Mouse (Mus musculus): ENCODE measurements around the gene Gm38431. TPM values are rescaled to one million over a fixed set of nuclear protein-coding genes. Genes with fewer than 3 reads are reported as not detected.

Gm38431 gene
- polyA plus RNA-seq, 1 experiment from 2014 or later = 0.42 TPM

- H3K36me3 ChIP-seq (ENCODE audit: control insufficient read depth, insufficient read depth) = peaks cover 11% of the 10 kb centered on the region; the same call in 1 of the 2 replicates
- peak; percentile 74 for ATAC-seq
- 54% methylated on average over 6 of the region's 6 CpGs for WGBS
- H3K9ac ChIP-seq (ENCODE audit: low read depth, low read length) = no peak overlapping the region
- H3K4me3 ChIP-seq (ENCODE audit: low read depth, low read length) = no peak overlapping the region
- no peak overlapping the region for H3K4me2 ChIP-seq (replicated peaks; ENCODE audit: low read depth)
- H3K27me3 ChIP-seq (replicated peaks; ENCODE audit: control insufficient read depth, insufficient read depth, low read length) = no peaks in the 10 kb centered on the region
- H3K9me3 ChIP-seq (ENCODE audit: control insufficient read depth) = no peaks in the 10 kb centered on the region
- no peaks in the 10 kb centered on the region for H3K4me1 ChIP-seq (replicated peaks; ENCODE audit: control insufficient read depth, insufficient read depth, low read length)
- no peak overlapping the region for H3K27ac ChIP-seq (ENCODE audit: low read depth, low read length)
- TF ChIP-seq CTCF (IDR thresholded peaks at IDR 0.05; ENCODE audit: low read depth) = no peak
Observed at GRCm38 (mm10) chr9:21113751-21114150, 22.0 kb upstream of the Gm38431 start.

GRCm38 (mm10) chr9:21107607-21108237, 15.9 kb upstream of the Gm38431 start:
- WGBS = 40% methylated on average over 23 of the region's 23 CpGs
- Histone ChIP-seq H3K27ac (ENCODE audit: low read depth, low read length) (no peak overlapping the region), H3K9ac (ENCODE audit: low read depth, low read length) (no peak overlapping the region), H3K4me2 (replicated peaks; ENCODE audit: low read depth) (no peak overlapping the region), H3K27me3 (replicated peaks; ENCODE audit: control insufficient read depth, insufficient read depth, low read length) (no peaks in the 10 kb centered on the region), H3K4me1 (replicated peaks; ENCODE audit: control insufficient read depth, insufficient read depth, low read length) (no peaks in the 10 kb centered on the region), H3K9me3 (ENCODE audit: control insufficient read depth) (no peaks in the 10 kb centered on the region), H3K4me3 (ENCODE audit: low read depth, low read length) (no peak overlapping the region), H3K36me3 (ENCODE audit: control insufficient read depth, insufficient read depth) (peaks cover 15% of the 10 kb centered on the region; the same call in 1 of the 2 replicates)
- ATAC-seq = 0 out of 2 replicates have a peak, but pooled peaks have one; percentile 39
- TF ChIP-seq CTCF (IDR thresholded peaks at IDR 0.05; ENCODE audit: low read depth) = no peak

GRCm38 (mm10) chr9:21105760-21106564, 14.2 kb upstream of the Gm38431 start:
- Histone ChIP-seq H3K9ac (ENCODE audit: low read depth, low read length) (no peak overlapping the region), H3K27me3 (replicated peaks; ENCODE audit: control insufficient read depth, insufficient read depth, low read length) (no peaks in the 10 kb centered on the region), H3K4me2 (replicated peaks; ENCODE audit: low read depth) (no peak overlapping the region), H3K9me3 (ENCODE audit: control insufficient read depth) (no peaks in the 10 kb centered on the region), H3K4me1 (replicated peaks; ENCODE audit: control insufficient read depth, insufficient read depth, low read length) (no peaks in the 10 kb centered on the region), H3K36me3 (ENCODE audit: control insufficient read depth, insufficient read depth) (peaks cover 15% of the 10 kb centered on the region; the same call in 1 of the 2 replicates), H3K4me3 (ENCODE audit: low read depth, low read length) (no peak overlapping the region), H3K27ac (ENCODE audit: low read depth, low read length) (no peak overlapping the region)
- no peak for ATAC-seq
- 64% methylated on average over 5 of the region's 5 CpGs for WGBS
- TF ChIP-seq CTCF (IDR thresholded peaks at IDR 0.05; ENCODE audit: low read depth) = no peak

- H3K27ac ChIP-seq (ENCODE audit: low read depth, low read length) = no peak overlapping the region
- no peak for ATAC-seq
- no peak overlapping the region for H3K4me3 ChIP-seq (ENCODE audit: low read depth, low read length)
- no peaks in the 10 kb centered on the region for H3K27me3 ChIP-seq (replicated peaks; ENCODE audit: control insufficient read depth, insufficient read depth, low read length)
- H3K9ac ChIP-seq (ENCODE audit: low read depth, low read length) = no peak overlapping the region
- no peak for TF ChIP-seq CTCF (IDR thresholded peaks at IDR 0.05; ENCODE audit: low read depth)
- H3K4me2 ChIP-seq (replicated peaks; ENCODE audit: low read depth) = no peak overlapping the region
- no peaks in the 10 kb centered on the region for H3K4me1 ChIP-seq (replicated peaks; ENCODE audit: control insufficient read depth, insufficient read depth, low read length)
- H3K9me3 ChIP-seq (ENCODE audit: control insufficient read depth) = no peaks in the 10 kb centered on the region
- 83% methylated on average over 6 of the region's 6 CpGs for WGBS
- peaks cover 11% of the 10 kb centered on the region; the same call in 1 of the 2 replicates for H3K36me3 ChIP-seq (ENCODE audit: control insufficient read depth, insufficient read depth)
Observed at GRCm38 (mm10) chr9:21104814-21105213, 13.0 kb upstream of the Gm38431 start.

- no peak for TF ChIP-seq CTCF (IDR thresholded peaks at IDR 0.05; ENCODE audit: low read depth)
- Histone ChIP-seq H3K27ac (ENCODE audit: low read depth, low read length) (no peak overlapping the region), H3K4me1 (replicated peaks; ENCODE audit: control insufficient read depth, insufficient read depth, low read length) (no peaks in the 10 kb centered on the region), H3K4me2 (replicated peaks; ENCODE audit: low read depth) (no peak overlapping the region), H3K4me3 (ENCODE audit: low read depth, low read length) (no peak overlapping the region), H3K9ac (ENCODE audit: low read depth, low read length) (no peak overlapping the region), H3K27me3 (replicated peaks; ENCODE audit: control insufficient read depth, insufficient read depth, low read length) (no peaks in the 10 kb centered on the region), H3K9me3 (ENCODE audit: control insufficient read depth) (no peaks in the 10 kb centered on the region), H3K36me3 (ENCODE audit: control insufficient read depth, insufficient read depth) (peaks cover 9% of the 10 kb centered on the region; the same call in 1 of the 2 replicates)
- 97% methylated on average over 2 of the region's 2 CpGs for WGBS
- no peak for ATAC-seq
Observed at GRCm38 (mm10) chr9:21102076-21102475, 10.3 kb upstream of the Gm38431 start.

GRCm38 (mm10) chr9:21100447-21101161, 8.8 kb upstream of the Gm38431 start:
- Histone ChIP-seq H3K9me3 (ENCODE audit: control insufficient read depth) (no peaks in the 10 kb centered on the region), H3K4me2 (replicated peaks; ENCODE audit: low read depth) (no peak overlapping the region), H3K27ac (ENCODE audit: low read depth, low read length) (no peak overlapping the region), H3K9ac (ENCODE audit: low read depth, low read length) (no peak overlapping the region), H3K4me3 (ENCODE audit: low read depth, low read length) (no peak overlapping the region), H3K4me1 (replicated peaks; ENCODE audit: control insufficient read depth, insufficient read depth, low read length) (no peaks in the 10 kb centered on the region), H3K36me3 (ENCODE audit: control insufficient read depth, insufficient read depth) (peaks cover 9% of the 10 kb centered on the region; the same call in 1 of the 2 replicates), H3K27me3 (replicated peaks; ENCODE audit: control insufficient read depth, insufficient read depth, low read length) (no peaks in the 10 kb centered on the region)
- ATAC-seq = no peak
- WGBS = 42% methylated on average over 15 of the region's 15 CpGs
- no peak for TF ChIP-seq CTCF (IDR thresholded peaks at IDR 0.05; ENCODE audit: low read depth)
